Mouse (Mus musculus) testis, postnatal 10 days (tissue): ENCODE measurements around the gene Gm609.

Experiments
- DNase-seq: peaks from one replicate; pipeline ENCODE4 v3.0.0; 2021; ENCODE audit warnings: low spot score

The Gm609 gene

GRCm38 (mm10) chr16:45392246-45392645 is 100.5 kb downstream of the Gm609 start:
- DNase-seq: no peak

GRCm38 (mm10) chr16:45391680-45392079 is 101.1 kb downstream of the Gm609 start:
- no peak for DNase-seq

GRCm38 (mm10) chr16:45390286-45390956 is 102.3 kb downstream of the Gm609 start:
- no peak for DNase-seq

- DNase-seq: no peak
Measured at GRCm38 (mm10) chr16:45389833-45390232, 102.9 kb downstream of the Gm609 start.

- DNase-seq: no peak
Measured at GRCm38 (mm10) chr16:45389041-45389440, 103.7 kb downstream of the Gm609 start.

GRCm38 (mm10) chr16:45381811-45382210 is 111.0 kb downstream of the Gm609 start:
- no peak for DNase-seq

- DNase-seq: no peak
Measured at GRCm38 (mm10) chr16:45378959-45379358, 113.8 kb downstream of the Gm609 start.

GRCm38 (mm10) chr16:45378147-45378943 is 114.4 kb downstream of the Gm609 start:
- DNase-seq: no peak

GRCm38 (mm10) chr16:45377332-45377731 is 115.4 kb downstream of the Gm609 start:
- no peak for DNase-seq

GRCm38 (mm10) chr16:45376812-45377211 is 116.0 kb downstream of the Gm609 start:
- DNase-seq: no peak

GRCm38 (mm10) chr16:45376294-45376693 is 116.5 kb downstream of the Gm609 start:
- no peak for DNase-seq

GRCm38 (mm10) chr16:45375506-45376225 is 117.1 kb downstream of the Gm609 start:
- no peak for DNase-seq

- no peak for DNase-seq
Measured at GRCm38 (mm10) chr16:45374074-45374473, 118.7 kb downstream of the Gm609 start.

GRCm38 (mm10) chr16:45371076-45371475 is 121.7 kb downstream of the Gm609 start:
- DNase-seq: no peak

- no peak for DNase-seq
Measured at GRCm38 (mm10) chr16:45369285-45369965, 123.3 kb downstream of the Gm609 start.

- DNase-seq: no peak
Measured at GRCm38 (mm10) chr16:45366111-45366510, 126.7 kb downstream of the Gm609 start.

- no peak for DNase-seq
Measured at GRCm38 (mm10) chr16:45365353-45365752, 127.4 kb downstream of the Gm609 start.

GRCm38 (mm10) chr16:45364627-45365026 is 128.1 kb downstream of the Gm609 start:
- DNase-seq: no peak

GRCm38 (mm10) chr16:45363480-45364045 is 129.2 kb downstream of the Gm609 start:
- DNase-seq: no peak
